Mouse (Mus musculus): ENCODE measurements at regions not wholly inside any gene's neighbourhood (a gene's known extent, or its start where the extent isn't known, plus 50 kb on each side); places are given as distances from the start of the nearest gene placed in this dataset.

- DNase-seq: no peak
Measured at GRCm38 (mm10) chr3:119892533-119893164, 108.4 kb upstream of the Ptbp2 start.

- no peak for DNase-seq
Measured at GRCm38 (mm10) chr3:119890911-119891310, 106.6 kb upstream of the Ptbp2 start.

GRCm38 (mm10) chr3:119888487-119888886 is 104.2 kb upstream of the Ptbp2 start:
- no peak for DNase-seq

- no peak for DNase-seq
Measured at GRCm38 (mm10) chr3:119876395-119876794, 92.1 kb upstream of the Ptbp2 start.

GRCm38 (mm10) chr3:119875061-119875460 is 90.8 kb upstream of the Ptbp2 start:
- DNase-seq: no peak

GRCm38 (mm10) chr3:119862194-119862957 is 78.1 kb upstream of the Ptbp2 start:
- DNase-seq: no peak
